Mouse (Mus musculus): ENCODE measurements around the gene Syna. TPM values are rescaled to one million over a fixed set of nuclear protein-coding genes. Genes with fewer than 3 reads are reported as not detected.

Gene Syna
- polyA plus RNA-seq, 1 experiment from 2014 or later = 0.30 TPM

DNA sequence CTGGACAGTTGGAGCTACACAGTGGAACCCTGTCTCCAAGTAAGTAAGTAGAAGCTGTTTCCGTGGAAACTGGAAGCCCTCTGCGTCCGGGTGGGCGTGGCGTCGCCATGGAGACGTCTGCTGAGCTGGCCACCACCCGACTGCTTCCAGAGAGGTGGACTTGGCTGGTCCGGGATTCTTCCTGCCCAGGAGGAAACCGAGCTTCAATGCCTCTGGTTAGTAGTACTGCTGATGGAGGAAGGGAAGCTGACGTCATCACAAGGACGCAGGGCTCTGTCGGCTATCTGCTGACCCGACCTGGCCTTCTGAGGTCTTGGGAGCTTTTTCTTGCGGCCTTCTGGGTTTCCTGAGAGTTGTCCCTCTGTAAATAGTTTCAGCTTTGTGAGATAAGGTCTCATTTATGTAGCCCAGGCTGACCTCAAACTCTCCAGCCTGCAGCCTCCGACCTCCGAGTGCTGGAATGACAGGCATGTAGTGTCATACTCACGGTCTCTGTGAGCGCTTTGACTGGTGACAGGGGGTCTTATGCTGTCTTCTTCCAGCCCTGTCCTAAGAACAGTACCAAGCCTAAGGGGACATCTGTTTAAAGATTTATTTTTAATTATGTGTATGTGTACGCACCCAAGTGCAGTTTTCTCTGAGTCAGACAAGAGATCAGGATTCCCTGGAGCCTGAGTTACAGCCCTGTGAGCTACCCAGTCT, 4.4 kb downstream of the Syna start:
- Histone ChIP-seq H3K27ac (ENCODE audit: low read depth, low read length) (no peak overlapping the region), H3K4me3 (ENCODE audit: low read depth, low read length) (peak overlapping the region; percentile 13), H3K4me1 (ENCODE audit: control insufficient read depth, insufficient read depth, low read length) (peaks cover 20% of the 10 kb centered on the region), H3K9ac (ENCODE audit: low read length) (peak overlapping the region; percentile 16; the same call in 1 of the 2 replicates), H3K36me3 (ENCODE audit: control insufficient read depth, insufficient read depth, low read length) (no peaks in the 10 kb centered on the region), H3K4me2 (peak overlapping the region; percentile 38), H3K27me3 (ENCODE audit: control insufficient read depth, insufficient read depth, low read length) (no peaks in the 10 kb centered on the region), H3K9me3 (ENCODE audit: control insufficient read depth, low read length) (no peaks in the 10 kb centered on the region)
- DNase-seq (ENCODE audit: low spot score, missing footprints) (peak; percentile 98), ATAC-seq (ENCODE audit: low FRiP score) (peak; percentile 54)
- 15% methylated on average over 20 of the region's 20 CpGs for WGBS

DNA sequence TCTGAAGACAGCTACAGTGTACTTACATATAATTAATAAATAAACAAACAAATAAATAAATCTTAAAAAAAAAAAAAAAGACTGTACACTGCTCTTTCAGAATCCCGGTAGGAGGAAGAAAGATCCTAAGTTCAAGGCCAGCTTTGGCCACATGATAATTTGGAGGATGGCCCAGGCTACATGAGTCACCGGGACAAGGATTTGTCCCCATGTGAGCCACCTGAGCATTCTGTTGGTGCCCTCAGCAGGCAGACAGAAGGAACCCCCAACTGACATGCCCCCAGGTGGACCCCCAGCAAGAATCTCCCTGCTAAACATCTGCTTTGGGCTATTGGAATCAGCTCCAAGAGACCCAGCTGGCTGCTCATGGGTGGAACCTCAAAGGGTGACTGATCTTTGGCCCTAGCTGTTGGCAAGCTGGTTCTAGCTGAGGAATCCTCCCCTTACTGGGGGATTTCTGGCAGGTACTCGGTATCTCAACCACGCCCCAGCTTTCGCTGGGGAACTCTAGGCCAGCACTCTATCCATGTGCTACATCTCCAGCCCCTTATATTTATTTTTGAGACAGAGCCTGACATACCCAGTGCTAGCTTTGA, 5.9 kb downstream of the Syna start:
- 86% methylated on average over 5 of the region's 5 CpGs for WGBS
- no peak overlapping the region for H3K4me2 ChIP-seq
- H3K27ac ChIP-seq (ENCODE audit: low read depth, low read length) = no peak overlapping the region
- ATAC-seq (ENCODE audit: low FRiP score) (no peak), DNase-seq (ENCODE audit: low spot score, missing footprints) (peak; percentile 77)
- H3K4me3 ChIP-seq (ENCODE audit: low read depth, low read length) = no peak overlapping the region
- H3K36me3 ChIP-seq (ENCODE audit: control insufficient read depth, insufficient read depth, low read length) = no peaks in the 10 kb centered on the region
- no peaks in the 10 kb centered on the region for H3K27me3 ChIP-seq (ENCODE audit: control insufficient read depth, insufficient read depth, low read length)
- H3K9ac ChIP-seq (ENCODE audit: low read length) = no peak overlapping the region
- peaks cover 24% of the 10 kb centered on the region for H3K4me1 ChIP-seq (ENCODE audit: control insufficient read depth, insufficient read depth, low read length)
- no peaks in the 10 kb centered on the region for H3K9me3 ChIP-seq (ENCODE audit: control insufficient read depth, low read length)

DNA sequence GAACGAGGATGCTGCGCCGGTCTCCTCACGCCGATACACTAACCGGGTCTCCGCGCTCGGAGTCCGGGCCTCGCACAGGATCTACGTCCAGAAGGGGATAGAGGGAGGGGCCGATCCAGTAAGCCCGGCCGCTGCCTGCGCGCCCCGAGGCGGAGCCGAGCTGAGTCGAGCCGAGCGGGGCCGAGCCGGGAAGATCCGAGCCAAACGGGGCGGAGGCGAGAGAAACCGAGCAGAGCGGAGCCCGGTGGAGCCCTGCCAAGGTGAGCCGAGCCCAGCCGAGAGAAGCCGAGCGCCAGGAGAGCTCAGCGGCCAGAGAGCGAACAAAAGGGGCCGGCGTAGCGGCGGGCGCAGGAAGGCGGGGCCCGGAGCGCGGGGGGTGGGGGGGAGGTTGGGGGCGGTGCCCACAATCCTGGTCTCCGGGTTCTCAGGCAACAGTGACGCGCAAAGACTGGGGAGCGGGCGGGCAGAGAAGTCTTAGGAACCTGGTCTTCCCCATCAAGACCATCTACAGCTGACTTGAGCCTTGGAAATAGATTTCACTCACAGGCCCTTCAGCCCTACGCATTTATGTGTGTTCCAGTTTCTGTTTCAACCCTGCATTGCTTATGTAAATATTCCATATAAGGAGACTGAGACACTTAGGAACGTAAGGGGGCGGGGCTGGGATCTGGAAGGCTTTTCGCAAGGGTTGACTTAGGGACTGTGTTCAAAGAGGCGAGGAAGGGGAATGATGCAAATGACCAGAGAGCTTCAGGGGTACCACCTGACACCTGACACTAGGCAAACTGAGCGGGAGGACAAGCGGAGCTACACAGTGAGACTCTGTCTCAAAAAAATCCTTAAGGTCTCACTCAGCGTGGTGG, 7.6 kb downstream of the Syna start, which contains the start of gene Clip2:
Clip2 (minus strand) TSS at position 325 of the 863 bp plus-strand sequence.
- Histone ChIP-seq H3K9ac (ENCODE audit: low read length) (peak within 1 kb of the TSS; percentile 96), H3K4me3 (ENCODE audit: low read depth, low read length) (peak within 1 kb of the TSS; percentile 67), H3K9me3 (ENCODE audit: control insufficient read depth, low read length) (no peaks in the 10 kb centered on the region), H3K36me3 (ENCODE audit: control insufficient read depth, insufficient read depth, low read length) (no peaks in the 10 kb centered on the region), H3K4me2 (peak within 1 kb of the TSS; percentile 93), H3K27me3 (ENCODE audit: control insufficient read depth, insufficient read depth, low read length) (no peaks in the 10 kb centered on the region), H3K27ac (ENCODE audit: low read depth, low read length) (peak within 1 kb of the TSS; percentile 97), H3K4me1 (ENCODE audit: control insufficient read depth, insufficient read depth, low read length) (peaks cover 24% of the 10 kb centered on the region)
- WGBS = 1% methylated on average over 61 of the region's 61 CpGs
- DNase-seq (ENCODE audit: low spot score, missing footprints) (peak; percentile 98), ATAC-seq (ENCODE audit: low FRiP score) (peak; percentile 89)

DNA sequence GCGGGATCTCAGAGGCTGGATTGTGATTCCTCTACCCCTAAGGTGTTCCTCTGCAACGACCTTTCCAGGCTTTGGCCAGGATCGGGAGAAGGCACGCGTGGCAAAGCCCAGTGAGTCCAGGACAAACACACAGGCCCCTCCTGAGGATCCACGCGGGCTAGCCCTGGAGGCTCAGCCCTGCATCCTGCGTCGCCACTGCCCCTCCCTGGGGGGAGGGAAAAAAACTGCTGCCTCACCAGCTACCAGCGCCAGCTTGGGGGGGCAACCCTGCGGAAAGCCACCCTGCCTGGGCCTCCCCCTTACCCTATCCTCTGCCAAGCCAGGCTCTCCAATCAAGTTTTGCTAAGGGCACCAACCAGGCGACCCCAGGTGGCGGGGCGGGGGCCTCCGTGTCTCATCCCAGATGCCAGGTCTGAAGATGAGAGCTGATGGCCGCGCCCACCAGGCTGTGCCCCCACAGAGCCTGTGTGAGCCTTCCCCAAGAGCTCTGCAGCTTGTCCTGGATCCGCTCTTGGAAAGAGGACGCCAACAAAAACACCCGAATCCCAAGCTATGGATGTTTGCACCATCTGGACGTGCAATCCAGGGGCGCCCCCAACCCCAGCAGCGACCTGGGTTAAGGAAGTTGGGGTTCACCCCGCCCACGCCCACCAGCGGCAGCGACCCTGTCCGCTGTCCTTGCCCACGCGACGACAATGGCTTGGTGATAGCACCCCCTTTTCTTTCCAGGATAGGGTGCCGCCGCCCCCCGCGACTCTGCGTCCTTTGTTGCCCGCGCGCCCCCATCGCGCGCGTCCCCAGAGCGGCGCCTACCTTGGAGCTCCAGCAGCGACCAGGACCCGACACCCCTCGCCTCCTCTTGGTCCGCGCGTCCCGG, 8.5 kb downstream of the Syna start:
- WGBS = 1% methylated on average over 49 of the region's 52 CpGs
- Histone ChIP-seq H3K27me3 (ENCODE audit: control insufficient read depth, insufficient read depth, low read length) (no peaks in the 10 kb centered on the region), H3K4me3 (ENCODE audit: low read depth, low read length) (peak overlapping the region; percentile 67), H3K36me3 (ENCODE audit: control insufficient read depth, insufficient read depth, low read length) (no peaks in the 10 kb centered on the region), H3K9me3 (ENCODE audit: control insufficient read depth, low read length) (no peaks in the 10 kb centered on the region), H3K9ac (ENCODE audit: low read length) (peak overlapping the region; percentile 96), H3K4me2 (peak overlapping the region; percentile 93), H3K4me1 (ENCODE audit: control insufficient read depth, insufficient read depth, low read length) (peaks cover 27% of the 10 kb centered on the region), H3K27ac (ENCODE audit: low read depth, low read length) (peak overlapping the region; percentile 97)
- ATAC-seq (ENCODE audit: low FRiP score) (peak; percentile 8), DNase-seq (ENCODE audit: low spot score, missing footprints) (peak; percentile 90)

DNA sequence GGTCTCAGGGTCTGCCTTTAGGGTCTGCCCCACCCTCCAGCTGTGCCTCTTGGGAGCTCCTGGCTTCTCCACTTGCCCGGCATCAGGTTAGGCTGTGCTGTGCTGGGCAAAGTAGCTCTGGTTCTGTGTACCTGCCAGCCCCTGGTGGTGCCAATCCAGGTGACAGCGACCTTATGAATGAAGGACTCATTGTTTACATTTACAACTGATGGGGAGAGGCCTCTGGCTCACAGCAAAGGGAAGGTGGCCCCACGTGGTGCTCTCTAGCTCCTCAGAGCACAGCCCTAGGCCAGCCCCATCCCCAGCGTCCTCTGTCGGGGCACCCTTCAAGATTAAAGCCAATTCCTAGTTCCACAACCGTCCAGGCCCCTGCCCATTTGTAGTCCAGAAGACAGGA, 9.1 kb downstream of the Syna start:
- ATAC-seq (ENCODE audit: low FRiP score) (no peak), DNase-seq (ENCODE audit: low spot score, missing footprints) (peak; percentile 83)
- Histone ChIP-seq H3K27me3 (ENCODE audit: control insufficient read depth, insufficient read depth, low read length) (no peaks in the 10 kb centered on the region), H3K4me2 (peak overlapping the region; percentile 93), H3K36me3 (ENCODE audit: control insufficient read depth, insufficient read depth, low read length) (no peaks in the 10 kb centered on the region), H3K4me1 (ENCODE audit: control insufficient read depth, insufficient read depth, low read length) (peaks cover 25% of the 10 kb centered on the region), H3K27ac (ENCODE audit: low read depth, low read length) (no peak overlapping the region), H3K9me3 (ENCODE audit: control insufficient read depth, low read length) (no peaks in the 10 kb centered on the region), H3K9ac (ENCODE audit: low read length) (peak overlapping the region; percentile 96), H3K4me3 (ENCODE audit: low read depth, low read length) (peak overlapping the region; percentile 67)
- 13% methylated on average over 6 of the region's 6 CpGs for WGBS

DNA sequence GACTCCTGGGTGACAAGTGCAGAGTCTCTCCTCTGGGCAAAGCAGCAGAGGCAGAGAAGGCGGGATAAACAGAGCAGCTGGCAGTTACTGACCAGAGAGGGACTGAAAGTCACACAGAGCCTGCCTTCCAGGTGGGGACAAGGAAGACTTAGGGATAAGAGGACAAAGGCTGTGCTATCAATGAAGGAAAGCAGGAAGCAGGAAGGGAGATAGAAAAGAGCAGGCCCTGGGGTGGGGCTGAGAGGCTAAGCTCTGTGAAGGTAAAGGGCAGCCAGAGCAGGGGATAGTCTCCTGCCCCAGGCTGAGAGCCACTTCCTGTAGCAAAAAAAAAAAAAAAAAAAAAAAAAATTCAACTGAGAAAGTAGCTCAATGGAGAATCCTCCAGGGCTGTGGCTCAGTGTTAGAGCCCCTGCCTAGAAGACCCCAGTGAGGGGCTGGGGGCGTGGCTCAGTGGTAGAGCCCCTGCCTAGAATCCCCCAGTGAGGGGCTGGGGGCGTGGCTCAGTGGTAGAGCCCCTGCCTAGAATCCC, 10.3 kb downstream of the Syna start:
- Histone ChIP-seq H3K27me3 (ENCODE audit: control insufficient read depth, insufficient read depth, low read length) (no peaks in the 10 kb centered on the region), H3K9ac (ENCODE audit: low read length) (no peak overlapping the region), H3K36me3 (ENCODE audit: control insufficient read depth, insufficient read depth, low read length) (no peaks in the 10 kb centered on the region), H3K4me3 (ENCODE audit: low read depth, low read length) (no peak overlapping the region), H3K4me1 (ENCODE audit: control insufficient read depth, insufficient read depth, low read length) (peaks cover 15% of the 10 kb centered on the region), H3K27ac (ENCODE audit: low read depth, low read length) (no peak overlapping the region), H3K4me2 (no peak overlapping the region), H3K9me3 (ENCODE audit: control insufficient read depth, low read length) (no peaks in the 10 kb centered on the region)
- DNase-seq (ENCODE audit: low spot score, missing footprints) (peak; percentile 79), ATAC-seq (ENCODE audit: low FRiP score) (no peak)
- 90% methylated on average over 3 of the region's 3 CpGs for WGBS

DNA sequence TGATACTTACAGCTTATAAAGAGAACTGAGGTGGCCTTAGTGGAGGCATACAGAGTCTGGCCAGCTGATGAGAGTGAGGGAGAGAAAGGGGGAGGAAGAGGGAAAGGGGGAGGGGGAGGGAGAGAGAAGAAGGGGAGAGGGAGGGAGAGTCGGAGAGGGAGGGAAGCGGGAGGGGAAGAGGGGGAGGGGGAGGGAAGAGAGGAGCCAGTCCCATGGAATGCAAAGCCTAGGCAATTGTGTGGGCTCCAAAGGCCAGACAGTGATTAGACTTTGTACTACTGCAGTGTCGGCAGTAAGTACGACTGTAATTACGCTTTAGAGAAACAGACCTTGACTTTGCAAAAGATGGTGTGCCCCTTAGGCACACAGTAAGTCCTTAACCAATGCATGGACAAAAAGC, 11.7 kb downstream of the Syna start:
- no peaks in the 10 kb centered on the region for H3K27me3 ChIP-seq (ENCODE audit: control insufficient read depth, insufficient read depth, low read length)
- no peak overlapping the region for H3K9ac ChIP-seq (ENCODE audit: low read length)
- H3K27ac ChIP-seq (ENCODE audit: low read depth, low read length) = no peak overlapping the region
- H3K9me3 ChIP-seq (ENCODE audit: control insufficient read depth, low read length) = no peaks in the 10 kb centered on the region
- no peak for ATAC-seq (ENCODE audit: low FRiP score)
- H3K4me3 ChIP-seq (ENCODE audit: low read depth, low read length) = no peak overlapping the region
- H3K4me1 ChIP-seq (ENCODE audit: control insufficient read depth, insufficient read depth, low read length) = peaks cover 15% of the 10 kb centered on the region
- H3K4me2 ChIP-seq = no peak overlapping the region
- peak; percentile 79 for DNase-seq (ENCODE audit: low spot score, missing footprints)
- 65% methylated on average over 5 of the region's 5 CpGs for WGBS
- H3K36me3 ChIP-seq (ENCODE audit: control insufficient read depth, insufficient read depth, low read length) = no peaks in the 10 kb centered on the region

DNA sequence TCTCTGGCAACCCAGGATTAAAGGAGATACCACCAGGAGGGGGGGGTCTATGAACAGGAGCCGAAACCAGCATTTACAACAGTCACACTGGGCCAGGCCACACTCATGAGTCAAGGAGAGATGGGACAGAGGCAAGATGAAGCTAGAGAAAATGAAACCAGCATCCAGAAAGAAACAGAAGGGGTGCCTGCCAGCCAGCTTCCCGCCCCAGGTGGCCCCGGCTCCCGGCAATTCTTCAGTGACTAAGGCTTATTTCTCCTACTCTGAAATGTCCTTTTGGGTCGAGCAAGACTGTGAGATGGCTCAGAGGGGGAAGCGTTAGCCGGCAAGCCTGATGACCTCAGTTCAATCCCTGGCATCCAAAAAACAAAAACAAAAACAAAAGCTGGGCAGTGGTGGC, 13.2 kb downstream of the Syna start:
- ATAC-seq (ENCODE audit: low FRiP score) = no peak
- no peaks in the 10 kb centered on the region for H3K36me3 ChIP-seq (ENCODE audit: control insufficient read depth, insufficient read depth, low read length)

More for the DNA sequence above, 13.2 kb downstream of the Syna start:
- H3K27me3 ChIP-seq (ENCODE audit: control insufficient read depth, insufficient read depth, low read length) = no peaks in the 10 kb centered on the region
- H3K4me2 ChIP-seq = no peak overlapping the region
- H3K4me3 ChIP-seq (ENCODE audit: low read depth, low read length) = no peak overlapping the region
- no peak overlapping the region for H3K27ac ChIP-seq (ENCODE audit: low read depth, low read length)
- H3K9me3 ChIP-seq (ENCODE audit: control insufficient read depth, low read length) = no peaks in the 10 kb centered on the region
- no peak overlapping the region for H3K9ac ChIP-seq (ENCODE audit: low read length)
- 84% methylated on average over 7 of the region's 7 CpGs for WGBS
- peaks cover 16% of the 10 kb centered on the region for H3K4me1 ChIP-seq (ENCODE audit: control insufficient read depth, insufficient read depth, low read length)
- no peak for DNase-seq (ENCODE audit: low spot score, missing footprints)

Measured in midbrain, embryonic 11.5 days (tissue).